Mouse (Mus musculus) splenic B cell, adult 2 months (primary cell): ENCODE data around the gene Fkbp10.
A peak's percentile ranks its signal among the peaks of the same experiment; 100 is the strongest.

Source experiments
- DNase-seq: peaks from one replicate; pipeline ENCODE4 v3.0.0-alpha.2; 2011; ENCODE audit warnings: low read depth, low spot score
- H3K27me3 ChIP-seq: 2 replicates; pipeline ENCODE4 v1.6.1; 2012; ENCODE audit warnings: mild to moderate bottlenecking, low read length, moderate library complexity, mixed read lengths; ENCODE audit not compliant: control insufficient read depth, poor library complexity, insufficient read depth, severe bottlenecking
- H3K36me3 ChIP-seq: 2 replicates; pipeline ENCODE4 v1.6.1; 2012; ENCODE audit warnings: mild to moderate bottlenecking, low read length, moderate library complexity, mixed read lengths; ENCODE audit not compliant: control insufficient read depth, poor library complexity, insufficient read depth, severe bottlenecking

The Fkbp10 gene

GRCm38 (mm10) chr11:100387589-100388375 lies 27.7 kb upstream of the Fkbp10 start:
- Histone ChIP-seq H3K36me3 (no peaks in the 10 kb centered on the region), H3K27me3 (no peaks in the 10 kb centered on the region)
- no peak for DNase-seq

GRCm38 (mm10) chr11:100388588-100388987 lies 26.9 kb upstream of the Fkbp10 start:
- DNase-seq = no peak
- H3K27me3 ChIP-seq = no peaks in the 10 kb centered on the region

GRCm38 (mm10) chr11:100389931-100390445 lies 25.5 kb upstream of the Fkbp10 start:
- Histone ChIP-seq H3K27me3 (no peaks in the 10 kb centered on the region; the same call in 1 of the 2 replicates), H3K36me3 (no peaks in the 10 kb centered on the region)
- no peak for DNase-seq

More at GRCm38 (mm10) chr11:100388588-100388987, 26.9 kb upstream of the Fkbp10 start:
- no peaks in the 10 kb centered on the region for H3K36me3 ChIP-seq

GRCm38 (mm10) chr11:100391081-100391883 lies 24.2 kb upstream of the Fkbp10 start:
- Histone ChIP-seq H3K36me3 (no peaks in the 10 kb centered on the region), H3K27me3 (no peaks in the 10 kb centered on the region; the same call in 1 of the 2 replicates)
- DNase-seq = no peak

GRCm38 (mm10) chr11:100391884-100392345 lies 23.6 kb upstream of the Fkbp10 start:
- H3K27me3 ChIP-seq = no peaks in the 10 kb centered on the region; the same call in 1 of the 2 replicates
- H3K36me3 ChIP-seq = no peaks in the 10 kb centered on the region
- no peak for DNase-seq

GRCm38 (mm10) chr11:100392958-100393357 lies 22.5 kb upstream of the Fkbp10 start:
- H3K36me3 ChIP-seq = no peaks in the 10 kb centered on the region
- DNase-seq = no peak
- H3K27me3 ChIP-seq = no peaks in the 10 kb centered on the region; the same call in 1 of the 2 replicates

- no peak for DNase-seq
- no peaks in the 10 kb centered on the region; the same call in 1 of the 2 replicates for H3K27me3 ChIP-seq
Measured at GRCm38 (mm10) chr11:100393733-100394132, 21.8 kb upstream of the Fkbp10 start.

GRCm38 (mm10) chr11:100394353-100395074 lies 21.0 kb upstream of the Fkbp10 start:
- H3K27me3 ChIP-seq = no peaks in the 10 kb centered on the region; the same call in 1 of the 2 replicates
- no peaks in the 10 kb centered on the region for H3K36me3 ChIP-seq
- DNase-seq = no peak

More at GRCm38 (mm10) chr11:100393733-100394132, 21.8 kb upstream of the Fkbp10 start:
- no peaks in the 10 kb centered on the region for H3K36me3 ChIP-seq

- Histone ChIP-seq H3K36me3 (no peaks in the 10 kb centered on the region), H3K27me3 (no peaks in the 10 kb centered on the region; the same call in 1 of the 2 replicates)
- DNase-seq = no peak
Measured at GRCm38 (mm10) chr11:100395200-100395599, 20.3 kb upstream of the Fkbp10 start.

GRCm38 (mm10) chr11:100395861-100396631 lies 19.5 kb upstream of the Fkbp10 start:
- no peak for DNase-seq

GRCm38 (mm10) chr11:100396886-100397599 lies 18.5 kb upstream of the Fkbp10 start:
- H3K36me3 ChIP-seq = no peaks in the 10 kb centered on the region
- no peaks in the 10 kb centered on the region; the same call in 1 of the 2 replicates for H3K27me3 ChIP-seq
- peak; percentile 60 for DNase-seq

More at GRCm38 (mm10) chr11:100395861-100396631, 19.5 kb upstream of the Fkbp10 start:
- H3K27me3 ChIP-seq = no peaks in the 10 kb centered on the region; the same call in 1 of the 2 replicates
- H3K36me3 ChIP-seq = no peaks in the 10 kb centered on the region

GRCm38 (mm10) chr11:100397600-100398389 lies 17.7 kb upstream of the Fkbp10 start, which contains the start of gene Jup:
Jup (minus strand) TSS chr11:100397763.
- Histone ChIP-seq H3K36me3 (no peaks in the 10 kb centered on the region), H3K27me3 (no peaks in the 10 kb centered on the region; the same call in 1 of the 2 replicates)
- DNase-seq = peak; percentile 93
